Mouse (Mus musculus) embryonic facial prominence, embryonic 11.5 days (tissue): Measurements from ENCODE around the gene Ovol2. TPM values are rescaled to one million over a fixed set of nuclear protein-coding genes. Genes with fewer than 3 reads are reported as not detected.

Experiments
- ATAC-seq: fragments of 200-750 bp; cut with Nextera tagmentation; replicated peaks from 2 replicates; pipeline ENCODE4 v1.8.0; 2017; ENCODE audit warnings: low read depth; ENCODE audit not compliant: insufficient number of reproducible peaks, low FRiP score, low TSS enrichment
- DNase-seq: peaks from one replicate; pipeline ENCODE4 v3.0.0-alpha.2; 2015; ENCODE audit warnings: low spot score
- H3K27ac ChIP-seq: fragments of 300-500 bp; sonication (generic); replicated peaks from 2 replicates; pipeline ENCODE4 v1.5.1; 2014; ENCODE audit warnings: mild to moderate bottlenecking, low read depth, low read length, control low read depth
- H3K27me3 ChIP-seq: fragments of 300-500 bp; sonication (generic); 2 replicates; pipeline ENCODE4 v1.6.1; 2014; ENCODE audit warnings: mild to moderate bottlenecking, low read length, moderate library complexity, mixed read lengths; ENCODE audit not compliant: control insufficient read depth, insufficient read depth
- H3K36me3 ChIP-seq: fragments of 300-500 bp; sonication (generic); replicated peaks from 2 replicates; pipeline ENCODE4 v1.6.1; 2014; ENCODE audit warnings: low read depth, mild to moderate bottlenecking, low read length, moderate library complexity, mixed read lengths; ENCODE audit not compliant: control insufficient read depth, insufficient read depth
- H3K4me1 ChIP-seq: fragments of 300-500 bp; sonication (generic); 2 replicates; pipeline ENCODE4 v1.6.1; 2014; ENCODE audit warnings: low read length, mixed read lengths; ENCODE audit not compliant: control insufficient read depth, insufficient read depth
- H3K4me2 ChIP-seq: fragments of 300-500 bp; sonication (generic); 2 replicates; pipeline ENCODE4 v1.6.1; 2014; ENCODE audit warnings: low read depth, mild to moderate bottlenecking, control low read depth, low read length, moderate library complexity
- H3K4me3 ChIP-seq: fragments of 300-500 bp; sonication (generic); 2 replicates; pipeline ENCODE4 v1.5.1; 2014; ENCODE audit warnings: low read depth, low read length, control low read depth
- H3K9ac ChIP-seq: fragments of 300-500 bp; sonication (generic); replicated peaks from 2 replicates; pipeline ENCODE4 v1.6.1; 2014; ENCODE audit warnings: mild to moderate bottlenecking, control low read depth, low read length
- H3K9me3 ChIP-seq: fragments of 300-500 bp; sonication (generic); replicated peaks from 2 replicates; pipeline ENCODE4 v1.6.1; 2016; ENCODE audit warnings: mild to moderate bottlenecking, low read length, inconsistent platforms, mixed read lengths; ENCODE audit not compliant: control insufficient read depth
- WGBS: fragments of 180-500 bp; shearing (Covaris S2); extraction: QIAGEN DNeasy Blood & Tissue Kit; methylation state at CpG from one replicate; pipeline ENCODE4 v1.1.7; 2014; 5-methylcytosine and 5-hydroxymethylcytosine counted together
- polyA plus RNA-seq: library from polyadenylated mRNA; unstranded; fragments of >200 nt; fragmentation: Nextera tagmentation; extraction: Ambion mirVana; gene quantifications from 2 replicates; pipeline ENCODE4 v1.2.1, GENCODE M21; 2014

Ovol2 gene
- 0.53 and 0.63 TPM in 2 replicates for polyA plus RNA-seq

DNA sequence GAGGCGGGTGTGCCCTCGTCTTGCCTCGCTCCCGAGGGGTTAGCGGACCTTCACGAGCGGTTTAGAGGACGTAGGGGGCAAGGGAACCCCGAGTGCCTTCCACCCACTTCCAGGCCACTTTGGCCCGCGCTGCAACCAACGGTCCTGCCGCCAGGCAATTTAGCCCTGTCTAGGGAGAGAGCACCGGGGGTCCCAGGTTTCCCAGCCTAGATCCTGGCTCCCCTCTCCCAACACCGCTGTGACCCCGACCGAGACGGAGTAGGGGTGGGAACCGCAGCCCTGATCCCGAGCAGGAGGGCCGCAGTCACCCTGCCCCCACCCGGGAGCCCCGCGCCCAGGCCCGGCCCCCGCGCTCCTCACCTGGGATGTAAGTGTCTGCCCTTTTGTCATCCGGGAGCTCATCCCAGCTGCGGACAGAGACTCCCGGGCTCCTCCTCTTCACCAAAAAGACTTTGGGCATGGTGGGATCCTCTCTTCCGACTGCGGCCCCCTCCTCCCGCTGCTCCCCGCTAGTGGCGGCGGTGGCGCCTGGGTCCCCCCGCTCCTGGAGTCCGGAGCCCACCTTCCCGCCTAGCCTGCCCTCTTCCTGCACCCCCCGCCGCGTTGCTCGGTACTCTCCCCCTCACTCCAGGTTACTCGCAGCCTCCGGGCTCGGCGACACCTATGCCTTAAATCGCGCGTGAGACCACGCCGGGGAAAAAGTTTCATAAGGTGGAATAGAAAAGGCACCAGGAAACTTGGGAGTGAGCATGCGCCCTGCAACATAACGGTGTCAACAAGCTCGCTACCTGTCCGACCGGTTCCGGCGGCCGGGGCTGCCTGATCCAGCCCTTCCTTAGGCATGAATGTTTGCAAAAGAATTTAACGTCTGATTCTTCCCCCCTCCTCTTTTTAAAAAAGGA lies at the start of gene Ovol2:
Gene Ovol2, minus strand, starts transcription at position 746 of the 902 bp plus-strand sequence.
- under 1% methylated on average over 62 of the region's 62 CpGs for WGBS
- ATAC-seq: peak; percentile 30; the same call in 1 of the 2 replicates
- H3K9ac ChIP-seq: peak within 1 kb of the TSS; percentile 37

DNA sequence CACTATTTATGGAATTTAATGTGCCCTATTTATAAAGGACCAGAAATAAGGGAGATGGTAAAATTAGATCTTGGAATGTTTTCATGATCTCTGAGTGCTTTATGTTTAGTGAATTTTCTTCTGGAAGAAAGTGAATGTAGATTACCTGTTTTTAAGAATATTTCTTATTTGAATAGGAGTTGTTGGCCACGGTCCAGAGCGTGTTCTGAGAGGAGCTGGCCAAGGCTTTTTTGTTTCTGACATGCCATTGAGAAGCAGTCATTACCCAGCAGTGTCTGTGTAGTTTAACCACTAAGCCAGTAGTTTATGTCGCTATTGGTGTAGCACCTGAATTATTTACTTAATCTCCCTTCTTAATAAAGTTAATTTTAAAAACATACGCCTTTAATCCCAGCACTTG lies 49.8 kb upstream of the Ovol2 start:
- Histone ChIP-seq H3K9me3 (no peaks in the 10 kb centered on the region), H3K9ac (no peak overlapping the region), H3K4me2 (no peak overlapping the region), H3K36me3 (peaks cover 14% of the 10 kb centered on the region), H3K4me1 (no peaks in the 10 kb centered on the region), H3K4me3 (no peak overlapping the region), H3K27me3 (no peaks in the 10 kb centered on the region), H3K27ac (no peak overlapping the region)
- ATAC-seq: no peak
- no peak for DNase-seq
- WGBS: 91% methylated on average over 4 of the region's 4 CpGs

More for the DNA sequence above, at the start of gene Ovol2:
- peak; percentile 62 for DNase-seq
- Histone ChIP-seq H3K36me3 (no peaks in the 10 kb centered on the region), H3K4me2 (peak within 1 kb of the TSS; percentile 85), H3K4me3 (peak within 1 kb of the TSS; percentile 48), H3K27ac (no peak within 1 kb of the TSS), H3K9me3 (no peaks in the 10 kb centered on the region), H3K4me1 (peaks cover 9% of the 10 kb centered on the region), H3K27me3 (peaks cover 44% of the 10 kb centered on the region)

DNA sequence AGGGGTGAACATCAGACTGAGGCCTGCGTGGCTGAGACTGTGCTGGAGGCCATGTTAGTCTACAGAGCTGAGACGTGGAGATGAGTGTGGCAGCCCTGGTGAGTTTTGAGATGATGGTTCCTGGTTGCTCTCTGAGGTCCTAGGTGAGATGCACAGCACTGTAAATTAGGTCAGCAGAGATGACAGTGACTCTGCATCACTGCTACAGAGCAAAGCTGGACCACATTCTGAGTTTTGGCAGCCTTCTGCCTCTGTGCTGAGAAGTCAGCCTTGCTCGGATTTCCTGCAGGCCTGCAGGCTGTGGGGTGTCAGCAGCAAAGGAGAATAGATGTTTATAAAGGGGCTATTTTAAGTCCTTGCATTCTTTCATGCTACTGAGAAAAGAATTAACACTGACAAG lies 49.3 kb upstream of the Ovol2 start:
- Histone ChIP-seq H3K36me3 (peaks cover 14% of the 10 kb centered on the region), H3K9ac (no peak overlapping the region), H3K4me1 (no peaks in the 10 kb centered on the region), H3K4me3 (no peak overlapping the region), H3K27ac (no peak overlapping the region), H3K4me2 (no peak overlapping the region), H3K27me3 (no peaks in the 10 kb centered on the region), H3K9me3 (no peaks in the 10 kb centered on the region)
- DNase-seq (no peak), ATAC-seq (no peak)
- 87% methylated on average over 3 of the region's 3 CpGs for WGBS

DNA sequence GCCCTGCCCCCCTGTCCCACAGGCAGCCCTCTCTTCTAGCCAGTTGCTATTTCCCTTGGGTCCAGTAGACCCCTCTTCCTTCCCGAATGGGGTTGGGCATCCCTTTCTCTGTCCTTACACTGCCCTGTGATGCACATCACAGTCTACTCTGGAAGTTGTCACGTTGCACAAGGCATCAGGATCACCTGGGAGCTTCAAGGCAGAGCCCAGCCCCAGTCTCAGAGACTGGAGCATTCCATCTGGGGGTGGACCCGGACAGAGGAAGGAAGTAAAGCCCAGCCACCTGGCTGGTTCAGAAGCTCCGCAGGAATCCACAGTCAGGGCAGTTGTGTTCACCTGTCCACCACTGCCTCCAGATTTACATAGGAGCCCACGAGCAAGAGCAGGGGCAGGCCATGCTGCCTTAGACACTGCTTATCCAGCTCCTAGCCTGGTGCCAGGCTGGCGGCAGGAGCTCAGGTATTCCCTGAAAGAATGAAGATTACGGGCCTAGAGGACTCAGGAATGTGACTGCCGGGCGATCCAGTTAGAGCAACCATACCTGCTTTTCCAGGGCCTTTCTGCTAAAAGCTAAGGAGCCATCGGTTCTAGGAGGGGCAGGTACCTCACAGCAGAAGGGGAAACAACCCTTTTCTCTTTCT lies 43.2 kb upstream of the Ovol2 start:
- Histone ChIP-seq H3K27me3 (no peaks in the 10 kb centered on the region), H3K36me3 (peaks cover 17% of the 10 kb centered on the region), H3K27ac (no peak overlapping the region), H3K9me3 (no peaks in the 10 kb centered on the region), H3K4me1 (no peaks in the 10 kb centered on the region), H3K4me2 (no peak overlapping the region), H3K4me3 (no peak overlapping the region), H3K9ac (no peak overlapping the region)
- no peak for DNase-seq
- ATAC-seq: no peak
- WGBS: 82% methylated on average over 10 of the region's 10 CpGs

DNA sequence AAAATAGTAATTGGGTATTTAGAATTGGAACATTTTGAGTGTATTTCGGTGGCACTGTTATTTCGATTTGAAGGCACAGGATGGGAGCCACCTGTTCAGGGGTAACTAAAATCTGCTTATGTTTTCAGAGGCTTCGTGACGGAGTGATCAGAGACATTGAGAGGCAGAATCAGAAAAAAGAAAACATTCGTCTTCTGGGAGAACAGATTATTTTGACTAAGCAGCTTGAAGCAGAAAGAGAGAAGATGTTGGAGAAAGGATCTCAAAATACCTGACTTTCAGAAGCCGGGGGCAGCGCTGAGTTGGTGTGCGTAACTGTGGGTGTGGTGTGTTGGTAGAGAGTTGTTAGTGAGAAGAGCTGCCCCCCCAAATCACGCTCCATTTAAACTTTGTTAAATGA lies 41.1 kb upstream of the Ovol2 start:
- no peak for ATAC-seq
- H3K27ac ChIP-seq: no peak overlapping the region
- no peak overlapping the region for H3K4me3 ChIP-seq
- H3K9ac ChIP-seq: no peak overlapping the region
- WGBS: 92% methylated on average over 9 of the region's 9 CpGs
- no peaks in the 10 kb centered on the region for H3K4me1 ChIP-seq
- H3K36me3 ChIP-seq: peaks cover 9% of the 10 kb centered on the region
- H3K9me3 ChIP-seq: no peaks in the 10 kb centered on the region
- no peak overlapping the region for H3K4me2 ChIP-seq
- DNase-seq: no peak
- H3K27me3 ChIP-seq: no peaks in the 10 kb centered on the region

DNA sequence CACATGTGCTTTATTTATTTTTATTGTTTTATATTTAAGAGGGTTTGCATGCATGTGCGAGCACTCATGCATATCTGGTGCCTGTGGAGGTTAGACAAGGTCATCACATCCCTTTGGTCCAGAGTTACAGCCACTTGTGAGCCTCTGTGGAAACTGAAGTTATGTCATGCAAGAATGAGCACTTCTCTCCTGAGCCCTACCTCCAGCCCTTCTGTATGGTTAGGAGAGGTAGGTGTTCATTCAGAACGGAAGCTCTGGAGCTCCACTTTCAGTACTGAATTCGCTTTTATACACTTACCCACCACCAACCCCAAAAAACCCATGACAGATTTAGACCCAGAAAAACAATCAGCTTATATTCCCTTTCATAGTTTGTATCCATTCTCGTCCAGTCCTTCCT lies 39.6 kb upstream of the Ovol2 start:
- no peak overlapping the region for H3K4me3 ChIP-seq
- DNase-seq (no peak), ATAC-seq (no peak)
- no peak overlapping the region for H3K4me2 ChIP-seq
- H3K9me3 ChIP-seq: no peaks in the 10 kb centered on the region
- peaks cover 8% of the 10 kb centered on the region; the same call in 1 of the 2 replicates for H3K36me3 ChIP-seq
- no peak overlapping the region for H3K9ac ChIP-seq
- 84% methylated on average over 4 of the region's 4 CpGs for WGBS
- no peaks in the 10 kb centered on the region for H3K27me3 ChIP-seq
- no peaks in the 10 kb centered on the region for H3K4me1 ChIP-seq
- no peak overlapping the region for H3K27ac ChIP-seq

DNA sequence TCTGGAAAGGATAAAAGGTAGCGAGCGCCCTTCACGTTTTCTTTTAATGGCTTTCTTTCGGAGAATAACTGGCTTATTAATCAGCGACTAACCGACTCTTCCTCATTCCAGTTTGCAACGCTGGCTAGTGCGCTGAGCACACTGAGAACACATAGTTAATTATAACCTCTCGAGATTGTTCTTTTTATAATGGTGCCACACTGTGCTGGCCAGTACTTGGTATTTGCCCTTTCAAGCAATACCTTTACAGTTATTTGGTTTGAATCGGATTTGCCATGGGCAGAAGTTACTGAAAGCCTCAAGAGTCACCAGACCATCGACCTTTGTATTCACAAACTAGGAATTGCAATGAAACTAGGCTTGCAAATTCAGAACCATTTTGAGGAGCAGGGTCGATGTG lies 37.6 kb upstream of the Ovol2 start:
- peak overlapping the region; percentile 91 for H3K9ac ChIP-seq
- no peak for DNase-seq
- no peaks in the 10 kb centered on the region for H3K27me3 ChIP-seq
- ATAC-seq: no peak
- 3% methylated on average over 12 of the region's 12 CpGs for WGBS
- peaks cover 5% of the 10 kb centered on the region; the same call in 1 of the 2 replicates for H3K36me3 ChIP-seq
- H3K4me2 ChIP-seq: peak overlapping the region; percentile 48
- H3K27ac ChIP-seq: peak overlapping the region; percentile 89; the same call in 1 of the 2 replicates
- H3K4me1 ChIP-seq: no peaks in the 10 kb centered on the region
- H3K9me3 ChIP-seq: no peaks in the 10 kb centered on the region
- peak overlapping the region; percentile 85 for H3K4me3 ChIP-seq

DNA sequence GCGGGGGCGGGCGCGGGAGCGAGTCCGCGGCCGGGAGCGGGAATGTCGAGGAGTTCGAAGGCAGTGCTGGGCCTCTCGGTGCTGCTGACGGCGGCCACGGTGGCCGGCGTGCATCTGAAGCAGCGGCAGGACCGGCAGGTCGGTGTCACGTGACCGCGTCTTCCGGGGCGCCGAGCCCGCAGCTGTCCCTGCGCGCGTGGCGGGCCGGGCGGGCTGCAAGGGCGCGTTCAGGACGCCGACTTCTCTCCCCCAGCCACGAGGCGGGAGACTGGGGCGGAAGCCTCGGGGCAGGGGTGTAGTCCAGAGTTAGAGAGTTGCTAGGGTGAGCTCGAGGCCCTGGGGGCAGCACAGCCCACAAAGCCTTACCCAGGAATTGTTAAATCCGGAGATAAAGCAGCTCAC lies 37.1 kb upstream of the Ovol2 start:
- under 1% methylated on average over 40 of the region's 43 CpGs for WGBS
- H3K4me3 ChIP-seq: peak overlapping the region; percentile 85
- ATAC-seq (peak; percentile 89), DNase-seq (peak; percentile 70)
- H3K36me3 ChIP-seq: peaks cover 2% of the 10 kb centered on the region; the same call in 1 of the 2 replicates
- H3K27ac ChIP-seq: peak overlapping the region; percentile 89
- H3K9me3 ChIP-seq: no peaks in the 10 kb centered on the region
- no peaks in the 10 kb centered on the region for H3K4me1 ChIP-seq
- H3K9ac ChIP-seq: peak overlapping the region; percentile 91
- H3K27me3 ChIP-seq: no peaks in the 10 kb centered on the region
- peak overlapping the region; percentile 48 for H3K4me2 ChIP-seq
